Mouse (Mus musculus) embryonic stem cell, embryonic (primary cell): ENCODE data around the gene Rrad.
"Not testable (repeated sequence)": the region's sequence is repeated elsewhere in the genome, so short reads cannot be mapped to it uniquely, and the experiment has no call there.

Experiments
- CTCF ChIA-PET, 4 experiments: fragments of 300-600 bp in 2 of 4; fragments of 350-600 bp in 2 of 4; sonication (Branson Sonifier 250); formaldehyde crosslinking; loops; one replicate each; lab custom pipeline; 2022; ENCODE audit warnings: inconsistent platforms in 2 of 4; lab: Charles Lee
- POLR2A ChIA-PET, 4 experiments: fragments of 300-600 bp in 2 of 4; fragments of 350-600 bp in 2 of 4; sonication (Branson Sonifier 250); formaldehyde crosslinking; loops; one replicate each; lab custom pipeline; 2022; ENCODE audit warnings: antibody characterized with exemption in 4 of 4, inconsistent platforms in 1 of 4; lab: Charles Lee

The Rrad gene

DNA sequence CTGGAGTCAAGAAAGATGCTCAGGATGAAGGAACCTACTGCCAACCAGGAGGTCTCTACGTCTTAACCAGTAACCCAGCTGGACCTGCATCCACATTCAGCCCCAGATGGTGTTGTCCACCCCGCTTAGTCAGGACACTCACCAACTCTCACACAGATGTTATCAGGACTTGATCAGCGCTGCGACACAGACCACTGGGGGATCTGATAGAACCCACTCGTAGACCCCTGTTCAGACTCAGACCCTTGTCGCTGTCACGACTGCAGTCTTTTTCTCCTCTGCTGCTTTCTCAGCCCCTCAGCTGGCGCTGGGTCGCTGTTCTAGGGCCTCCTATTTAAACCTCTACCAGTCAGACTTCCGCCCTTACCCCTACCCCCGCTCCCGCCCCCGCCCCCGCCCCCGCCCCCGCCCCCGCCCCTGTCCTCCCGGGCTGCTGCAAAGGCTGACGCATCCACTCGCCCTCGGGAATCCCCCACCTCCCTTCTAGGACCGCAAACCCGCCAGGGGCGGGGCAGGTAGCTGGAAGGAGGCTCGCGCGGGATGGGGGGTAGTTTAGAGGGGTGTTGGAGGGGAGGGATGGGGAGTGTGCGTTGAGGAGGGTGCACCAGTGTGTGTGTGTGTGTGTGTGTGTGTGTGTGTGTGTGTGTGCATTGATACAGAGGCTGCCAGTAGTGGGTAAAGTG is at the start of gene Rrad:
Gene Rrad (minus strand): TSS at position 347 of the 683 bp plus-strand sequence.
- CTCF ChIA-PET: interaction anchor here (0.6 to 2.1 kb wide), 7 partner anchors 28 to 629 kb away, joined by 3 to 13 read pairs (median 6); no protein-coding TSS in a partner anchor
- POLR2A ChIA-PET: interaction anchor here in 2 of 4 experiments (0.6 to 1.0 kb wide), 2 partner anchors 11 to 544 kb away, joined by 3 read pairs; partner anchors contain the start of gene Ciao2b (in 1 of the 2)

DNA sequence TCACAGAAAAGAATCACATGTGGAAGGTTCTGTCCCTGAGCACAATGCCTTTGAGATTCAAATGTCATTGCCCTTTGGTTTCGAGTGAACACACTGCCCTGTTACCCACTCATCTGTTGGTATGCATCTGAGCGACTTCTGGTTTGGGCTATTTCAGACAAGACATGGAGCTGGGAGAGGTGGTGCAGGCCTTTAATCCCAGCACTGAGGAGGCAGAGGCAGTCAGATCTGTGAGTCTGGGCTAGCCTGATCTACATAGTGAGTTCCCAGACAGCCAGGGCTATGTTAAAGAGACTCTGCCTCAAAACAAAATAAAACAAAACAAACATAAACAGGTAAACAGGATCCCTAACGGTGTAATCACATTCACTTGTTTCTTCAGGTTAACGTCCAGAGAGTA is 24.5 kb upstream of the Rrad start:
- POLR2A ChIA-PET: no interaction called here
- CTCF ChIA-PET: interaction anchor here in 3 of 4 experiments (0.6 to 1.8 kb wide), 5 partner anchors 35 to 604 kb away, joined by 3 to 5 read pairs (median 3); no protein-coding TSS in a partner anchor

DNA sequence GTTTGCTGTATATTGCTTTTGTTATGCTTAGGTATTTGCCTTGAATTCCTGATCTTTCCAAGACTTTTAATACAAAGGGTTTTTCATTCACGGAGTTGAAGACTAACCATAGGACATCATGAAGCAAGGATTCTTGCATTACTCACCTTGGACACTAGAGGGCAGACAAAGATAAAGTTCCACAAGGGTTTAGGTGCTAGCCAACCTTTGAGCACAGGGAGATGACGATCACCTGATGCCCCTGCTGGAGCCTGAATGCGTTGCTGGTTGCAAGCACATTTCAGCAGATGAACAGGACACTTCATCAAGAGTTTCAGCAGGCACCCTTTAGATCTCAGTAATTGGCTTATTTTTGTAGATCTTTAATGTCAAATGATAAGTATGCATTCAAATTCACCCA is 23.9 kb upstream of the Rrad start:
- POLR2A ChIA-PET: interaction anchor here in 1 of 4 experiments (0.7 kb wide), 1 partner anchor 630 kb away, joined by 3 read pairs; no protein-coding TSS in a partner anchor
- CTCF ChIA-PET: interaction anchor here (0.9 to 1.8 kb wide), 5 partner anchors 52 to 466 kb away, joined by 3 to 6 read pairs (median 4); no protein-coding TSS in a partner anchor

DNA sequence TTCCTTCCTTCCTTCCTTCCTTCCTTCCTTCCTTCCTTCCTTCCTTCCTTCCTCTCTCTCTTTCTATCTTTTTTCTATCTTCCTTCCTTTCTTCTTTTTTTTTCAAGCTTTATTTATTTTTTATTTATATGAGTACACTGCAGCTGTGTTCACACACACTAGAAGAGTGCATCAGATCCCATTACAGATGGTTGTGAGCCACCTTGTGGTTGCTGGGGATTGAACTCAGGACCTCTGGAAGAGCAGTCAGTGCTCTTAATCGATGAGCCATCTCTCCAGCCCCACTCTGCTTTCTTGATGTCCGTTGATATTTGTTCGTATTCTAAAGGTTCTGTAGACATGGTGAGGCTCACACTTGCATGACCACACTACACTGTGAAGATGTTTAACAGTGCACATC is 13.1 kb upstream of the Rrad start:
- POLR2A ChIA-PET: not testable (repeated sequence)
- CTCF ChIA-PET: interaction anchor here (0.6 to 1.4 kb wide), 4 partner anchors 41 to 423 kb away, joined by 3 to 5 read pairs (median 4); no protein-coding TSS in a partner anchor

DNA sequence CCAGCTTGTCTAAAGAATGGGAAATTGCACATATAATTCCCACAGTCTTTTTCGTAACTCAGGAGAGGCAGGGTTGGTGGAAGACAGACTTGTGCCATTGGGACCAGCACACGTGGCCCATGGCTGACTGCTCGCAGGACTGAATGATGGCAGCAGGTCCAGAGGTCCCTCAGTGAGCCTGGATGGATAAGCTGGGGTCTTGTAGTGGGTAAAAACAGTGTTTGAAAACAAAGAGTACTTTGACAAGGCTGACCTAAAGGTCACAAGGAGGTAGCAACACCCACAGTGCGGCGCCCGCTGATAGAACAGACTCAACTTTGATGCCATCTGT is 11.2 kb upstream of the Rrad start:
- CTCF ChIA-PET: interaction anchor here in 3 of 4 experiments (0.6 to 1.2 kb wide), 3 partner anchors 40 to 742 kb away, joined by 3 to 7 read pairs (median 3); no protein-coding TSS in a partner anchor
- POLR2A ChIA-PET: interaction anchor here in 2 of 4 experiments (0.9 kb wide), 2 partner anchors 11 to 39 kb away, joined by 3 read pairs; partner anchors contain the start of gene Rrad (in 1 of the 2)

DNA sequence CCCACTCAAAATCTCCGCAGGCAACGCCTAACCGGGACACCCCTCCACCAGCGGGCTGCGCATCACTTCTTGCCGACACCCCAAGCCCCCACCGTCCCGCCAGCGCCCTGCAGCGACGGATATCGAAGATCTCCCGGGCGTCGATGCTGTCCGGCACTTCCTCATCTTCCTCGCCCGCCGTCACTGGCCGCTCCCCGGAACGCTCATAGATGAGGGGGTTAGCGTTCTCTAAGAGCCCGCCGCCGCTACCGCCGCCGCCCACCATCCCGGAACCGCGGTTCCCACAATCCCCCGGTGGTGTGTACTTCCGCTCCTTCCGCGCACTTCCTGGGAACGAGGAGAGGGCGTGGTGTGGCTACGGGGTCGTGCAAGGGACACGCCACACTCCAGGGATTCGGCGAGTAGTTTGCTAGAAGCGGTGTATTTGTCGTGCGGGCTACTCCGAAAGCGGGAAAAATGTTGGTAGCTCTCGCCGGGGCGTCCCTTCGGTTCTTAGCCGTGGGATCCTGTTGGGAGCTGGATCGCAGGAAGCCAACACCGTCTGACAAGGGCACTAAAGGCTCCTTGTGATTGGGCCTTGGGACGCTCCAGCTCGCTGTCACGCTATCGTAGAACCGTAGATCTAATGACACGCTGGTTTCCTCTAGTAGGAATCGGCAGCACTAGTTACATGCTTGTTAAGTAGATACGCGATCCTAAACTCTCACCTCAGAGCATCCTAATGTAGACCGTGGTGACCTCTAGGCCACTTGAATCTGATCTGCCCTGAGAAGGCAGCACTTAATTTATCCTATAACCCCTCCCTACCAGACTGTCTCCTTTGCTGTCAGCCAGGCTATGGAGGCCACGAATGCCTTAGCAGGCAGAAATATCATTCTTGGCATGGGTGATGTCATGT is 10.5 kb upstream of the Rrad start, which contains the start of gene Ciao2b:
Gene Ciao2b (minus strand): TSS at position 540 of the 898 bp plus-strand sequence.
- ChIA-PET CTCF (interaction anchor here in 3 of 4 experiments (0.6 to 1.2 kb wide), 4 partner anchors 39 to 742 kb away, joined by 3 to 7 read pairs (median 4); partner anchors contain the start of gene Dync1li2 (in 1 of the 3)), POLR2A (interaction anchor here in 1 of 4 experiments (0.6 to 0.9 kb wide), 2 partner anchors 10 to 706 kb away, joined by 3 read pairs; partner anchors contain the start of genes Fhod1 and Rrad)

DNA sequence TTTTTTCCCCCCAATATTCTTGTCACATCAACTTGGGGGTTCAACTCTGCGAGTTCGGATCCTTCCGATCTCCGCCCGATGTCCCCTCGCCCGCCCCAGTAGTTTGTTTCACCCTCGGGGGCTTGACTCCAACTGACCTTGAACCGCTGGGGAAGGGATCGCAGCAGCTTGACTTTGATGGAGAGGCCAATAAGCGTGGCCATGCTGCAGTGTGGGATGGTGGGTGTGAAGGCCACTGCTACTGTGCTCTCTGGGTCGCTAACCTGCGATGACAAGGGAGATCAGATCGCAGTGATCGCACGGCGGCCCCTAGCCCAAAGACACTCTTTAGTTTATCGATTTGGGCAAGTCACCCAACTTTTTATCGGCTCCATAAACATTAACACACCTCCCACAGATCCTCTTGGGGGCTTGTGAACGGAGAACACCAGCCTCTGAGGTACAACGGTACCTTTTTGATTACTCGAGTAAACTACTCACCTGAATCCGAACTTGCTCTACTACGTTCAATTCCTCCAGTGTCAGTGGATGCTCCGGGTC is 9.8 kb upstream of the Rrad start:
- POLR2A ChIA-PET: interaction anchor here in 1 of 4 experiments (0.9 kb wide), 1 partner anchor 38 kb away, joined by 3 read pairs; no protein-coding TSS in a partner anchor
- CTCF ChIA-PET: no interaction called here

DNA sequence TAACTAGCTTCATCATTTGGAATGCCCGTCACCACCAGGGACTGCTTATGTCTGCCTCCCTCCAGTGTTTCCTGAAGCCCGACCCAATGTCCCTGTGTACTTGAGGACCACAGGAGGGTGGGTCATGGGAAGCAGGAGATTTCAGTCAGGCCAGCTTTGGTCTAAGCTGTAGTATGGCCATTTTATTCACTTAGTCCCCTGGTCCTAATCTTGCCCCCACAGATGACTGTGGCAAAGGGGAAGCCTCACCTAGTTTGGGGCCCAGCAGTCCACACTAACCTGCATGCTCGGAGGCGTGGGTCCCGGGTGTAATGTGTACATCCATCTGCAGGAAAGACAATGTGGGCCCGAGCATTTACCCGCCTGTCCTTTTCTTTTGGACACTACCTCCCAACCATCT is 9.1 kb upstream of the Rrad start:
- ChIA-PET CTCF (interaction anchor here in 2 of 4 experiments (0.5 to 0.6 kb wide), 2 partner anchors 618 to 1021 kb away, joined by 3 read pairs; no protein-coding TSS in a partner anchor), POLR2A (interaction anchor here in 1 of 4 experiments (0.9 kb wide), 1 partner anchor 37 kb away, joined by 3 read pairs; no protein-coding TSS in a partner anchor)

DNA sequence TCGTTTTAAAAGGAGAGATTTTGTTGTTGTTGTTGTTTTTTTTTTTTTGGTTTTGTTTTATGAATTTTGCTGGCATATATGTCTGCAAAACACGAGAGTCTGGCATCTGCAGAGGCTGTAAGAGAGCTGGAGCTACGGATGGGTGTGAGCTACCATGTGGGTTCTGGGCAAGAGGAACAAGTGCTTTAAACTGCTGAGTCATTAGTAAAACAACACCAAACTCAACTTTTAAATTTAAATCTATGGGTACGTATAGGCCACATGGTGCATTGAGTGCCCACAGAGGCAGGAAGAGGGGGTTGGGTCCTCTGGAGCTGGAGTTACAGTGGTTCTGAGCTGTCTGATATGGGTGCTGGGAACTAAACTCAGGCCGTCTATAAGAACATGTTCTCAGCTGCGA is 6.9 kb upstream of the Rrad start:
- CTCF ChIA-PET: interaction anchor here in 2 of 4 experiments (0.6 to 1.3 kb wide), 3 partner anchors 35 to 41 kb away, joined by 3 to 4 read pairs (median 4); no protein-coding TSS in a partner anchor
- POLR2A ChIA-PET: no interaction called here

DNA sequence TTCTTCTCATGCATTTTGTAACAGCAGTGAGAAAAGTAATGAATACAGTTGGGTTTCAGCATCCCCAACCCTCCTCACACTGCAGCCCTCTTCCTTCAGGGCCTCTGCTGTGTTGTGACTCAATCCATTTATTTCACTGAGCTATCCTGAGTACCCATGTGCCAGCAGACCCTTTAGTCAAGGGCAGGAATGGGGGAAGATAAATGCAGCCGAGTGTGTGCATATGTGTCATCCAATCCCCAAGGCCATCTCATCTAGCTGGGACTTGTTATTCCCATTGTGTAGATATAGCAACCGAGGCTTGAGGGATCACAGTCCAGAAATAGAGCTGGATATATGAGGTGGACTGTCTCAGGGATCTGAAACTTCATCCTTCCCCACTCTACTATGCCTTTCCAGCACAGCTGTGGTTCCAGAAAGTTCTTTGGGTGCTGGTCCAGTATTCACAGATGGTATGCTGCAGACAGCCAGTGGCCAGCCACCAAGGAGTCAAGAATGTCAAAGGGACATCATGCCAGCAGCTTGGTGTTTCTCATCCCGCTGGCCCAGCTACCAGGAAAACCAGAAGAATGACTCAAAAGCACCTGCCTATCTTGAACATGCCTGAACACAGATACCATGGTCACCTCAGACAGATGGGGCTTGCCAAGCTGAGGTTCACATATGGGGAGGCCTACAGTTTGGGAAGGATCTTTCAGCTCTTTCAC is 4.0 kb upstream of the Rrad start:
- ChIA-PET CTCF (interaction anchor here in 1 of 4 experiments (1.2 kb wide), 1 partner anchor 64 kb away, joined by 4 read pairs; no protein-coding TSS in a partner anchor), POLR2A (no interaction called here)

DNA sequence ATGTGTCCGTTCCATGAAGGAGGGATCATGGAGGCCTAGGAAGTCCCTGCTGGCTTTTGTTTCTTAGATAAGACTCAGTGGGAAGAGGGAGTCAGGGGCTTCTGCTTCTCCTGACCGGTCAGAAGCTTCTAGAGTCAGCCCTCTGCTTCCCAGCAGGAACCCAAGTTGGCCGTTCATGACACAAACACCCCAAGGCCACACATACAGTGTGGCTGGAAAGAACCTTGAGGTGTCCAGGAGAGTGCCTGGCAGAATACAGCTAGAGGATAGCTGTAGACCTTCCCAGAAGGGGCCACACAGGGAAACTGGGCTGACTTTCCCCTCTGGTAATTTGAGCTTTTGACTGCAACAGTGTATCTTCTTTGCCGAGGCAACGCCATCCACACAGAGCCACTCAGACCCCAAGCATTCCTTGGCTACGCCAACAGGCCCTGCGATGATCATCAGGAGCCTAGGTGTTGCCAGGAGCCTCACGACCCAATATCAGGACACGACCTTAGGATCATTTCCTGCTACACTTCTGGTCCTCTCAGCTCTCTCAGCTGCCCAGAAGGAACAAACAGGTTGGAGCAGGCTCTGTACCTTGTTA is 2.1 kb upstream of the Rrad start:
- CTCF ChIA-PET: no interaction called here
- POLR2A ChIA-PET: interaction anchor here in 1 of 4 experiments (0.9 kb wide), 1 partner anchor 31 kb away, joined by 4 read pairs; no protein-coding TSS in a partner anchor

DNA sequence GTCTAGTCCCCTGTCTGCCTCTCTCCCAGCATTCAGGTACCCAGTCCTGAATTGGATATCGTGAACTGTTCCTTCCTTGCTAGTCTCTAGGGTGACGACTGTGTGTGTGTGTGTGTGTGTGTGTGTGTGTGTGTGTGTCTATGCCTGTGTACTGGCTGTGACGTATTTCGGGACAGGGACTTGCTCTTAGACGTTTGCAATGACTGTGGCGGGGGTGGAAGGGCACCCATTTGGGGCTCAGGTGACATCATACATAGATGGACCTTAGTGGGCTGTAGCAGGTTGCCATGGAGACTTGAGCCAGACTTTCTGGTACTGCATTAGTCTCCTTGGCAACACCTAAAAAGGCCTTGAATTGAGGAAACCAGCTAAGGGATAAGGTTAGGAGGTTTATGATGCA is 1.4 kb upstream of the Rrad start:
- CTCF ChIA-PET: interaction anchor here in 3 of 4 experiments (0.7 to 2.1 kb wide), 3 partner anchors 29 to 68 kb away, joined by 6 to 10 read pairs (median 8); no protein-coding TSS in a partner anchor
- POLR2A ChIA-PET: interaction anchor here in 1 of 4 experiments (0.6 to 0.9 kb wide), 3 partner anchors 24 to 96 kb away, joined by 3 to 4 read pairs (median 3); no protein-coding TSS in a partner anchor

DNA sequence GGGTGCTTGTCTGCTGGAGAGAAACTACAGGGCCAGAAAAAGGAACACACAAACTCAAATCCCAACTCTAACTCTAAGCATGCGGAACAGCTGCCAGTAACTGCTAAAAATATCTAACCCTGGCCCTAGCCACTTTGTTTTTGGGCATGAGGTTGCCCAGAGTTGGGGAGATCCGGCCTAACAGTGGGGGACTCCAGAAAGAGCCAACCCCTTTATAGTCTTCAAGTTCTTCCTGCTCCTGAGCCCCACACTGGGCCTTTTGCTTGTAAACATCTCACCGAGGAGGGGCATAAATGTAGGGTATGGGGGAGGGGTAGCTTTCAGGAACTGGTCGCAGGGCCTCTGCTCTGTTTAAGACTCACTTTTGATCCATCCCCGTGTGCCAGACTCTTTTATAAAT is 848 bp upstream of the Rrad start:
- POLR2A ChIA-PET: interaction anchor here in 2 of 4 experiments (0.6 to 1.0 kb wide), 4 partner anchors 10 to 97 kb away, joined by 3 to 4 read pairs (median 3); partner anchors contain the start of gene Ciao2b (in 1 of the 2)
- CTCF ChIA-PET: interaction anchor here in 3 of 4 experiments (0.7 to 2.1 kb wide), 4 partner anchors 29 to 67 kb away, joined by 3 to 10 read pairs (median 7); no protein-coding TSS in a partner anchor

DNA sequence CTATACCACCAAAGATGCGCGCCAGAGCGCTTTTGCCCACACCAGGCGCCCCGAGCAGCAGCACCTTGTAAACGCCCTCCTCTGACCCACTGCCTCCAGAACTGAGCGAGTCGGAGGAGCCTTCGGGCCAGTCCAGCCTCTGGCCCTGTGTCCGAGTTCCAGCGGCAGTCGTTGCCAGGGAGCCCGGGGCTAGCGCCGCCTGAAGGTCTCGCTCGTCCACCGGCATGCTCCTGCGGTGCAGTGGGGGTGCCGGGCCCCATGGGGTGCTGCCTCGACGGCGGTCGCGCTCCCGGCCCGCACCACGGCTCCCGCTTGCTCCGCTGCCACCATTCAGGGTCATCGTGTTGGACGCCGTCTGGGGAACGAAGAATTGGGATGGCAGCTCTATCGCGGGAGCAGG is 553 bp downstream of the Rrad start:
- POLR2A ChIA-PET: no interaction called here
- CTCF ChIA-PET: interaction anchor here in 2 of 4 experiments (0.7 to 2.1 kb wide), 2 partner anchors 27 to 28 kb away, joined by 3 to 8 read pairs; no protein-coding TSS in a partner anchor

DNA sequence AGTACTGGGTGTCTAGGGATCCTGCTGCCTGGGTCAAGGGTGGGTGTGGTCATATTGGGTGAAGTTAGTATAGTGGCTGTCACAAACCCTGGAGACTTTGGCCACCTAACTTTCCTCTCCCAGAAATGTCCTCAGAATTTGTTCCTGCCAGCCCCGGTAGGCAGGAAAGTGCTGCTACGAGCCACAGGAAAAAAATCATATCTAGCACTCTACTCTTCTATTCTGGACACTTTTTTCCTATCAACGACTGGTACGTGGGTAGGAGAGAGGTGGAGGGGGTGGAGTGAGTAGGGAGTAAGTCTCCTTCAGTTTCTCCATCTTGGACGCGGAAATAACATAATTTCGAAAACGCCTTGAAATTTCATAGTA is 1.0 kb downstream of the Rrad start:
- ChIA-PET CTCF (interaction anchor here in 1 of 4 experiments (2.1 kb wide), 1 partner anchor 27 kb away, joined by 8 read pairs; no protein-coding TSS in a partner anchor), POLR2A (no interaction called here)

DNA sequence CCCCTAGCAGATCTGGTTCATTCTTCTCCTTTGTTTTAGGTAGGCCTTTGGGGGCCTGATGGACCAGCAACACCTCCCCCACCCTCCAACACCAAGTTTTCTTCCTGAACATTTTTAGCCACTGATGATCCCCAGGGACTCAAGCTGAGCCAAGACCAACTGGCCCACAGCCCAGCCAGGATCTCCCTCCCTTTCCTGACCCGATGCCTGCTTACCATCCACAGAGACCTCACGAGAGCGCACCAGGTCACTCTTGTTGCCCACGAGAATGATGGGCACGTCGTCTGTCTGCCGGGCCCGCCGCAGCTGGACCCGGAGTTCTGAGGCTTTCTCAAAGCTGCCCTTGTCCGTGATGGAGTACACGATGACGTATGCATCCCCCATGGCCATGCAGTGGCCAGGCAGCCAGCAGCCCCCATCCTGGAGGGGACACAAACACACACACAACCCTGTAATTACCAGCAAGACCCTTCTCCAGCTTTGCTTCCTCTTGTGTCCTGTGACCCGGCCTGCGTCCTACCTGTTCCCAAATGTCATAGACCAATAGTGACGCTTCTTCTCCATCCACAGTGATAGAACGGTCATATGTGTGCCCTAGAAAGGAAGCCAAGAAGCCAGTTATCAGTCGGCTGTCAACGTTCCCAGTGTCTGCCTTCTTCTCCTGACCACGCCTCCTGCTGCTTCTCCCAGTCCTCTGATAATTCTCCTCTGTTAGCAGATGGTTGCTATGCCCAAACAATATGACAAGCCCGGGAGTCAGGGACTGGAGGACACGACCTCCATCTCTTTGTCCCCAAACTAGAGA is 1.6 kb downstream of the Rrad start:
- POLR2A ChIA-PET: interaction anchor here in 1 of 4 experiments (0.6 kb wide), 1 partner anchor 1125 kb away, joined by 3 read pairs; no protein-coding TSS in a partner anchor

More for the DNA sequence above, 1.6 kb downstream of the Rrad start:
- CTCF ChIA-PET: no interaction called here
